Mouse (Mus musculus) liver, embryonic 11.5 days (tissue): ENCODE measurements around the gene Cenpp. TPM values are rescaled to one million over a fixed set of nuclear protein-coding genes. Genes with fewer than 3 reads are reported as not detected.

Source experiments
- ATAC-seq: fragments of 200-750 bp; cut with Nextera tagmentation; replicated peaks from 2 replicates; pipeline ENCODE4 v1.8.0; 2017; ENCODE audit warnings: moderate number of reproducible peaks, mild to moderate bottlenecking, moderate TSS enrichment, moderate library complexity; ENCODE audit not compliant: low FRiP score
- DNase-seq: peaks from one replicate; pipeline ENCODE4 v3.0.0-alpha.2; 2017; ENCODE audit warnings: low spot score
- H3K27ac ChIP-seq: fragments of 300-500 bp; sonication (generic); 2 replicates; pipeline ENCODE4 v1.5.1; 2014; ENCODE audit warnings: mild to moderate bottlenecking, low read depth, low read length, control low read depth
- H3K27me3 ChIP-seq: fragments of 300-500 bp; sonication (generic); replicated peaks from 2 replicates; pipeline ENCODE4 v1.6.1; 2014; ENCODE audit warnings: low read length, mixed read lengths; ENCODE audit not compliant: control insufficient read depth, insufficient read depth
- H3K36me3 ChIP-seq: fragments of 300-500 bp; sonication (generic); 2 replicates; pipeline ENCODE4 v1.6.1; 2014; ENCODE audit warnings: mild to moderate bottlenecking, low read length, moderate library complexity, mixed read lengths; ENCODE audit not compliant: control insufficient read depth, insufficient read depth
- H3K4me1 ChIP-seq: fragments of 300-500 bp; sonication (generic); replicated peaks from 2 replicates; pipeline ENCODE4 v1.6.1; 2014; ENCODE audit warnings: low read length, mixed read lengths; ENCODE audit not compliant: control insufficient read depth, insufficient read depth
- H3K4me2 ChIP-seq: fragments of 300-500 bp; sonication (generic); 2 replicates; pipeline ENCODE4 v1.6.1; 2014; ENCODE audit warnings: mild to moderate bottlenecking, control low read depth, moderate library complexity
- H3K4me3 ChIP-seq: fragments of 300-500 bp; sonication (generic); 2 replicates; pipeline ENCODE4 v1.5.1; 2014; ENCODE audit warnings: low read depth, low read length, control low read depth
- H3K9ac ChIP-seq: fragments of 300-500 bp; sonication (generic); 2 replicates; pipeline ENCODE4 v1.6.1; 2014; ENCODE audit warnings: low read depth, low read length, control low read depth
- H3K9me3 ChIP-seq: fragments of 300-500 bp; sonication (generic); 2 replicates; pipeline ENCODE4 v1.6.1; 2016; ENCODE audit warnings: low read length, inconsistent platforms, mixed read lengths; ENCODE audit not compliant: control insufficient read depth
- WGBS: fragments of 180-500 bp; shearing (Covaris S2); extraction: QIAGEN DNeasy Blood & Tissue Kit; methylation state at CpG from one replicate; pipeline ENCODE4 v1.1.7; 2014; 5-methylcytosine and 5-hydroxymethylcytosine counted together
- polyA plus RNA-seq: library from polyadenylated mRNA; unstranded; fragments of >200 nt; fragmentation: Nextera tagmentation; extraction: Ambion mirVana; gene quantifications from 2 replicates; pipeline ENCODE4 v1.2.1, GENCODE M21; 2014

Cenpp gene
- 38.5 and 43.4 TPM in 2 replicates for polyA plus RNA-seq

DNA sequence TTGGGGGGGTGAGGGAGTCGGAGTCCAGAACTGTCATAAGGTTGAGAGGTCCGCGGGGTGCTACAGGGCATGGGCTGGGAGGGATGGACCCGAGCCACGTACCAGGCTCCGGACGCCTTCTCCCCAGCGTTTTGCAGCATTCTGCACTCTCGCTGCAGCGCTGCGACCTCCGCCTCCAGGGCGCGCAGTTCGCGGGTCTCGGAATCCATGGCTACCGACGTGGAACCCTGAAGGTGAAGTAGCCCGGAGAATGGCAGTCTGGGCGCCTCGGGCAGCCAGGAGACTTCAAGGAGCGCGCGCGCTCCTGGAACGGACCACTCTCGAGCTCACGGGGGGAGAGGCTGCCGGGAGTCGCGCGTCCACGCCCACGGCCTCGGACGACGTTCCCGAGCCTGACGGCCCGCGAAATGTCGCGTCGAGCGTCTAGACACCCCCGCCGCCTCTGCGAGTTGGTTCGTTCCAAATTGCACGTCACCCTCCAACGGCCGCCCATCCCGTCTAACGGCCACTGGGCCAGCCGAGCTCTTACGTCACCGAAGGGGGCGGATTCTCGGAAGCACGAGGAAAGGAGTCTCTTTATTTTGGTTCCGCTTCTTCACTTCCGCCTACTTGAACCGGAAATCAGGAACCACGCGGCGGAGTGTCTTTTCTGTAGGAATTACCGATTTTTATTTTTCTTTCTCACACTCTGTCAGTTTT lies at the start of gene Cenpp, which contains the start of gene Nol8:
Gene Cenpp (minus strand): TSS at position 305 of the 699 bp plus-strand sequence.
Gene Nol8 (plus strand): TSS at position 598 of the 699 bp plus-strand sequence.
- peak within 1 kb of the TSS; percentile 72 for H3K4me2 ChIP-seq
- DNase-seq: peak; percentile 99
- H3K4me3 ChIP-seq: peak within 1 kb of the TSS; percentile 86
- H3K36me3 ChIP-seq: no peaks in the 10 kb centered on the region; the same call in 1 of the 2 replicates
- H3K4me1 ChIP-seq: no peaks in the 10 kb centered on the region
- H3K27me3 ChIP-seq: no peaks in the 10 kb centered on the region
- under 1% methylated on average over 68 of the region's 68 CpGs for WGBS
- peak within 1 kb of the TSS; percentile 74 for H3K9ac ChIP-seq
- peak; percentile 99 for ATAC-seq
- H3K9me3 ChIP-seq: no peaks in the 10 kb centered on the region
- H3K27ac ChIP-seq: peak within 1 kb of the TSS; percentile 57

DNA sequence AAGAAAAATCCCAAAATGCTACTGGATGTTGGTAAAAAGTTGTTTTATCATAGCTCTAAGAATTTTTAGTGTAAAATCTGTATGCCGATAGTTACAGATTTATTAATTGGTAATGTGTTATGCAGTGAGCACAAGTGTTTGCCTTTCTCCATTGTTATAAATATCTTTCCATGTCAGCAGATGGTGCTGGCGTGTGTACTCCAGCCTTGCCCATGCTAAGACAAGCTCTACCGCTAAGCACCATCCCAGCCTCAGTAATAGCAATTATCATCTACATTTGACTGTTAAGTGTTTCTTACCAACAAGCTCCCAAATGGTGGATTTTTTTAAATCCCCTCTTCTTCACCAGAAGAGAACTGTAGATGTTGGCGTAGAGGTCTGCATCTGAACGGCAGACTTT lies 38.5 kb upstream of the Cenpp start:
- no peak overlapping the region for H3K4me2 ChIP-seq
- no peak for DNase-seq
- H3K9ac ChIP-seq: no peak overlapping the region
- no peak overlapping the region for H3K4me3 ChIP-seq
- no peaks in the 10 kb centered on the region for H3K27me3 ChIP-seq
- H3K9me3 ChIP-seq: no peaks in the 10 kb centered on the region
- H3K27ac ChIP-seq: no peak overlapping the region
- peaks cover 36% of the 10 kb centered on the region for H3K36me3 ChIP-seq
- 95% methylated on average over 5 of the region's 5 CpGs for WGBS
- no peaks in the 10 kb centered on the region for H3K4me1 ChIP-seq
- ATAC-seq: no peak

GRCm38 (mm10) chr13:49684266-49684665 lies 31.7 kb upstream of the Cenpp start:
- H3K4me1 ChIP-seq: peaks cover 13% of the 10 kb centered on the region
- peak overlapping the region; percentile 21; the same call in 1 of the 2 replicates for H3K4me3 ChIP-seq
- no peaks in the 10 kb centered on the region for H3K27me3 ChIP-seq
- H3K9ac ChIP-seq: no peak overlapping the region
- peaks cover 18% of the 10 kb centered on the region for H3K36me3 ChIP-seq
- H3K27ac ChIP-seq: no peak overlapping the region
- peak overlapping the region; percentile 81; the same call in 1 of the 2 replicates for H3K4me2 ChIP-seq
- H3K9me3 ChIP-seq: no peaks in the 10 kb centered on the region
- ATAC-seq: no peak
- DNase-seq: peak; percentile 18
- WGBS: 84% methylated on average over 4 of the region's 4 CpGs

DNA sequence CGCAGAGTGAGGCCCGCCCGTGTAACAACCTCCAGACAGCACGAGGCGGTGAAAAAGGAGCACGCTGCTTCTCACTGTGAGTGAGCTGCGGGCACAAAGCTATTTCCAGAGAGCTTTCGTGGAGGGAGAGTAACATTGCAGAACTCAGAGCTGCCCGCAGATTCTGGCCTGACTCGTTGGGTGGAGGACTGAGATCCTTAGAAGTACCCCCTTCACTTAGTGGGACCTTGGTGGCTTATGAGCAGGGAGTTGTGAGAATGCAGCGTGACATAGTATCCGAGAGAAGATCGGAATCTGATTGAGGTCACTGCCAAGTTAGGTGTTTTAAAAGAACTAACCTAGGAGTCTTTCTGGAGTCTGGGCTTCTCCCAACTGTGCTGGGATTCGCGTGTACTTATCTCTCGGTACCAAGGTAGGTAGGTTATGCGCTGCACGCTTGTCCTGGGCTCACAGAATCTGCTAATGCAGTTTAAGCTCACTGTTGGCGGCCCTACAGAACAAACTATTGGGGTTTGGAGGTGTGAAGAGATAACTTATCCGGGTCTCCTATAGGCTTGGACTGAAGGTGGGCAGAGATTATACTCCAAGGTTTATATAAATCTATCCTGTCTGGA lies 29.8 kb upstream of the Cenpp start:
- H3K9ac ChIP-seq: peak overlapping the region; percentile 98
- under 1% methylated on average over 20 of the region's 20 CpGs for WGBS
- peak overlapping the region; percentile 96 for H3K4me3 ChIP-seq
- H3K27ac ChIP-seq: peak overlapping the region; percentile 87
- peak overlapping the region; percentile 81 for H3K4me2 ChIP-seq
- no peaks in the 10 kb centered on the region for H3K9me3 ChIP-seq
- H3K36me3 ChIP-seq: peaks cover 5% of the 10 kb centered on the region; the same call in 1 of the 2 replicates
- peaks cover 13% of the 10 kb centered on the region for H3K4me1 ChIP-seq
- no peak for DNase-seq
- ATAC-seq: peak; percentile 58
- no peaks in the 10 kb centered on the region for H3K27me3 ChIP-seq

DNA sequence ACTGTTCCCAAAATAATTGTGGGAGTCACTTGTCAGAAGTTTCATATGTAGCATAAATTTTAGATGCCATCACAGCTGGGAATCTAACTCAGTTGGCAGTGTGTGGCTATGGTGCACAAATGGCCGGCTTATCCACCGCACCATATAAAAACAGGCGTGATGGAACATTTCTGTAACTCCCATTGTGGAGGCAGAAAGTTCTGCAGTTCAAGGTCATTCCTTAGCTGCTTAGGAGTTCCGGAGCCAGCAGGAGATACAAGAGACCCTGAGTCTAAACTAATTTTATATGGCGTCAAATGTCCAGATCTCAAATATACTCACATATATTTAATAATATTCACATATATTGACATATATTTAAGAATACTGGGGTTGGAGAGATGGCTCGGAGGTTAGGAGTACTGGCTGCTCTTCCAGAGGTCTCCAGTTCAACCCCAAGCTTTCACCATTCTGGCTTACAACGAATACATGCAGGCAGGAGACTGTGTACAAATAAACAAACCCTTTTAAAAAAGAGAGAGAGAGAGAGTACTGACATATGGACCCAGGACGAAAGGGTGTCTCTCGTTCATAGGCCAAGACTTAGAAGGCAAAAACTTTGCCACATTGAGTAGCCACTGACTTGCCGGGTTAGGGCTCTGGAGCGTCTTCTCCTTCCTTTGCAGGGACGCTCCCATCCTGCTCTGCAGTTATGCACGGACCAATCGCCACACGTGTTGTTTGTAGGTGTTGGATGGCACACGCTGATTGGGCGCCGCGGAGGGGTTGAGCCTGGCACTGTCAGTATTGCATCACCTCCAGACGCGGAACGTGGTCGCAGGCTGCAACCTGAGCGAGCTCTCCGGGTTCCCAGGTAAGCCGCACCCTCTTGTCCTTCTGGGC lies 29.0 kb upstream of the Cenpp start, which contains the start of gene Iars:
Gene Iars (plus strand): TSS at position 750 of the 882 bp plus-strand sequence.
- peak within 1 kb of the TSS; percentile 96 for H3K4me3 ChIP-seq
- H3K9ac ChIP-seq: peak within 1 kb of the TSS; percentile 98
- H3K4me2 ChIP-seq: peak within 1 kb of the TSS; percentile 81
- ATAC-seq (peak; percentile 100), DNase-seq (peak; percentile 99)
- peak within 1 kb of the TSS; percentile 87 for H3K27ac ChIP-seq
- no peaks in the 10 kb centered on the region for H3K9me3 ChIP-seq
- peaks cover 13% of the 10 kb centered on the region for H3K4me1 ChIP-seq
- H3K36me3 ChIP-seq: peaks cover 5% of the 10 kb centered on the region; the same call in 1 of the 2 replicates
- H3K27me3 ChIP-seq: no peaks in the 10 kb centered on the region
- WGBS: 5% methylated on average over 26 of the region's 26 CpGs

GRCm38 (mm10) chr13:49677793-49678192 lies 25.2 kb upstream of the Cenpp start:
- Histone ChIP-seq H3K4me3 (no peak overlapping the region), H3K4me1 (no peaks in the 10 kb centered on the region; the same call in 1 of the 2 replicates), H3K9ac (no peak overlapping the region), H3K9me3 (no peaks in the 10 kb centered on the region), H3K4me2 (no peak overlapping the region), H3K27ac (no peak overlapping the region), H3K36me3 (peaks cover 11% of the 10 kb centered on the region; the same call in 1 of the 2 replicates), H3K27me3 (no peaks in the 10 kb centered on the region)
- ATAC-seq: no peak
- WGBS: 70% methylated on average over 2 of the region's 2 CpGs
- no peak for DNase-seq

DNA sequence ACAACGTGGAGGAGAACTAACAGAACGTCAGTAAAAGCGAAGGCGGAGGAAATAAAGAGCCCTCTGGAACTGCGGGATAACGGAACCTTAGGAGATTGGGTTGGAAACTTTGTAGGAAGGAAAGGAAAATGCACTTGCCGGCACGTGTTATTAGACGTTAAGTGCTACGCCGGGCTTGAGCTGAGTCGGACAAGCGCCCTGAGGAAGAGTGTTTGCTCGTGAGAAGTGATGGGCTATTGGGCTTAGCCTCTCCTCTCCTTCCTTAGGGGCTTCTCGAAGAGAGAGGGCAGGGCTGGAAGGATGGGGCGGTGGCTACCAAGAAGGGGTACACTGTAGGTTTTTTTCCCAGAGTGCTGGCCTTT lies 576 bp upstream of the Cenpp start:
- Histone ChIP-seq H3K9ac (peak overlapping the region; percentile 73), H3K36me3 (no peaks in the 10 kb centered on the region; the same call in 1 of the 2 replicates), H3K27ac (peak overlapping the region; percentile 2; the same call in 1 of the 2 replicates), H3K27me3 (no peaks in the 10 kb centered on the region), H3K4me2 (peak overlapping the region; percentile 72), H3K4me1 (no peaks in the 10 kb centered on the region), H3K9me3 (no peaks in the 10 kb centered on the region), H3K4me3 (peak overlapping the region; percentile 86)
- ATAC-seq (peak; percentile 67), DNase-seq (peak; percentile 74)
- 0% methylated on average over 16 of the region's 16 CpGs for WGBS

GRCm38 (mm10) chr13:49651781-49652351 lies 719 bp downstream of the Cenpp start:
- Histone ChIP-seq H3K9ac (peak overlapping the region; percentile 74), H3K27me3 (no peaks in the 10 kb centered on the region), H3K9me3 (no peaks in the 10 kb centered on the region), H3K4me1 (no peaks in the 10 kb centered on the region), H3K4me2 (peak overlapping the region; percentile 63), H3K27ac (peak overlapping the region; percentile 57; the same call in 1 of the 2 replicates), H3K36me3 (no peaks in the 10 kb centered on the region; the same call in 1 of the 2 replicates), H3K4me3 (peak overlapping the region; percentile 86)
- DNase-seq (no peak), ATAC-seq (no peak)
- WGBS: 2% methylated on average over 4 of the region's 4 CpGs
